Mouse (Mus musculus): ENCODE data around the gene Ugt1a7c. TPM values are rescaled to one million over a fixed set of nuclear protein-coding genes. Genes with fewer than 3 reads are reported as not detected.

Gene Ugt1a7c
- polyA plus RNA-seq, 1 experiment from 2014 or later = 1.1 TPM

- H3K9me3 ChIP-seq (replicated peaks; ENCODE audit: control insufficient read depth, low read length) = no peaks in the 10 kb centered on the region
- H3K27ac ChIP-seq (ENCODE audit: low read length) = no peak overlapping the region
- ATAC-seq (replicated peaks; ENCODE audit: extremely low read depth, insufficient read depth, low FRiP score) = no peak
- H3K4me2 ChIP-seq (ENCODE audit: low read depth, low read length) = no peak overlapping the region
- no peak overlapping the region for H3K4me3 ChIP-seq (ENCODE audit: low read length)
- WGBS = 82% methylated on average over 7 of the region's 7 CpGs
- H3K4me1 ChIP-seq (ENCODE audit: control insufficient read depth, insufficient read depth, low read length) = peaks cover 18% of the 10 kb centered on the region
- H3K9ac ChIP-seq (ENCODE audit: low read length) = no peak overlapping the region
- no peaks in the 10 kb centered on the region for H3K27me3 ChIP-seq (ENCODE audit: control insufficient read depth, insufficient read depth, low read length)
- peaks cover 58% of the 10 kb centered on the region for H3K36me3 ChIP-seq (ENCODE audit: control insufficient read depth, insufficient read depth)
Observed at GRCm38 (mm10) chr1:88261706-88262105, 166.8 kb downstream of the Ugt1a7c start.

- H3K9ac ChIP-seq (ENCODE audit: low read length) = no peak overlapping the region
- H3K27ac ChIP-seq (ENCODE audit: low read length) = no peak overlapping the region
- H3K4me2 ChIP-seq (ENCODE audit: low read depth, low read length) = no peak overlapping the region
- H3K36me3 ChIP-seq (ENCODE audit: control insufficient read depth, insufficient read depth) = peaks cover 63% of the 10 kb centered on the region
- 70% methylated on average over 4 of the region's 4 CpGs for WGBS
- peaks cover 18% of the 10 kb centered on the region for H3K4me1 ChIP-seq (ENCODE audit: control insufficient read depth, insufficient read depth, low read length)
- H3K4me3 ChIP-seq (ENCODE audit: low read length) = no peak overlapping the region
- no peaks in the 10 kb centered on the region for H3K9me3 ChIP-seq (replicated peaks; ENCODE audit: control insufficient read depth, low read length)
- H3K27me3 ChIP-seq (ENCODE audit: control insufficient read depth, insufficient read depth, low read length) = no peaks in the 10 kb centered on the region
- ATAC-seq (replicated peaks; ENCODE audit: extremely low read depth, insufficient read depth, low FRiP score) = peak; percentile 6
Observed at GRCm38 (mm10) chr1:88262255-88262654, 167.4 kb downstream of the Ugt1a7c start.

GRCm38 (mm10) chr1:88262961-88263360, 168.1 kb downstream of the Ugt1a7c start:
- Histone ChIP-seq H3K27ac (ENCODE audit: low read length) (no peak overlapping the region), H3K4me3 (ENCODE audit: low read length) (no peak overlapping the region), H3K36me3 (ENCODE audit: control insufficient read depth, insufficient read depth) (peaks cover 70% of the 10 kb centered on the region), H3K9ac (ENCODE audit: low read length) (no peak overlapping the region), H3K4me1 (ENCODE audit: control insufficient read depth, insufficient read depth, low read length) (peaks cover 18% of the 10 kb centered on the region), H3K27me3 (ENCODE audit: control insufficient read depth, insufficient read depth, low read length) (no peaks in the 10 kb centered on the region), H3K9me3 (replicated peaks; ENCODE audit: control insufficient read depth, low read length) (no peaks in the 10 kb centered on the region), H3K4me2 (ENCODE audit: low read depth, low read length) (no peak overlapping the region)
- 72% methylated on average over 6 of the region's 6 CpGs for WGBS
- ATAC-seq (replicated peaks; ENCODE audit: extremely low read depth, insufficient read depth, low FRiP score) = no peak

GRCm38 (mm10) chr1:88263778-88264177, 168.9 kb downstream of the Ugt1a7c start:
- Histone ChIP-seq H3K4me2 (ENCODE audit: low read depth, low read length) (no peak overlapping the region), H3K36me3 (ENCODE audit: control insufficient read depth, insufficient read depth) (peaks cover 78% of the 10 kb centered on the region), H3K9ac (ENCODE audit: low read length) (no peak overlapping the region), H3K9me3 (replicated peaks; ENCODE audit: control insufficient read depth, low read length) (no peaks in the 10 kb centered on the region), H3K4me3 (ENCODE audit: low read length) (no peak overlapping the region), H3K27ac (ENCODE audit: low read length) (no peak overlapping the region), H3K4me1 (ENCODE audit: control insufficient read depth, insufficient read depth, low read length) (peaks cover 17% of the 10 kb centered on the region), H3K27me3 (ENCODE audit: control insufficient read depth, insufficient read depth, low read length) (no peaks in the 10 kb centered on the region)
- 89% methylated on average over 5 of the region's 5 CpGs for WGBS
- no peak for ATAC-seq (replicated peaks; ENCODE audit: extremely low read depth, insufficient read depth, low FRiP score)

- Histone ChIP-seq H3K4me1 (ENCODE audit: control insufficient read depth, insufficient read depth, low read length) (peaks cover 12% of the 10 kb centered on the region), H3K4me2 (ENCODE audit: low read depth, low read length) (no peak overlapping the region), H3K9me3 (replicated peaks; ENCODE audit: control insufficient read depth, low read length) (no peaks in the 10 kb centered on the region), H3K4me3 (ENCODE audit: low read length) (no peak overlapping the region), H3K36me3 (ENCODE audit: control insufficient read depth, insufficient read depth) (peaks cover 84% of the 10 kb centered on the region), H3K9ac (ENCODE audit: low read length) (no peak overlapping the region), H3K27ac (ENCODE audit: low read length) (no peak overlapping the region), H3K27me3 (ENCODE audit: control insufficient read depth, insufficient read depth, low read length) (no peaks in the 10 kb centered on the region)
- ATAC-seq (replicated peaks; ENCODE audit: extremely low read depth, insufficient read depth, low FRiP score) = no peak
- WGBS = 75% methylated on average over 7 of the region's 7 CpGs
Observed at GRCm38 (mm10) chr1:88264237-88264868, 169.5 kb downstream of the Ugt1a7c start.

- H3K4me3 ChIP-seq (ENCODE audit: low read length) = no peak overlapping the region
- no peak overlapping the region for H3K9ac ChIP-seq (ENCODE audit: low read length)
- H3K27me3 ChIP-seq (ENCODE audit: control insufficient read depth, insufficient read depth, low read length) = no peaks in the 10 kb centered on the region
- ATAC-seq (replicated peaks; ENCODE audit: extremely low read depth, insufficient read depth, low FRiP score) = no peak
- peaks cover 89% of the 10 kb centered on the region for H3K36me3 ChIP-seq (ENCODE audit: control insufficient read depth, insufficient read depth)
- H3K4me2 ChIP-seq (ENCODE audit: low read depth, low read length) = no peak overlapping the region
- H3K4me1 ChIP-seq (ENCODE audit: control insufficient read depth, insufficient read depth, low read length) = peaks cover 7% of the 10 kb centered on the region; the same call in 1 of the 2 replicates
- 69% methylated on average over 4 of the region's 4 CpGs for WGBS
- no peak overlapping the region for H3K27ac ChIP-seq (ENCODE audit: low read length)
- H3K9me3 ChIP-seq (replicated peaks; ENCODE audit: control insufficient read depth, low read length) = no peaks in the 10 kb centered on the region
Observed at GRCm38 (mm10) chr1:88264869-88265240, 170.0 kb downstream of the Ugt1a7c start.

- Histone ChIP-seq H3K4me2 (ENCODE audit: low read depth, low read length) (no peak overlapping the region), H3K9ac (ENCODE audit: low read length) (no peak overlapping the region), H3K4me1 (ENCODE audit: control insufficient read depth, insufficient read depth, low read length) (peaks cover 4% of the 10 kb centered on the region; the same call in 1 of the 2 replicates), H3K27me3 (ENCODE audit: control insufficient read depth, insufficient read depth, low read length) (no peaks in the 10 kb centered on the region), H3K9me3 (replicated peaks; ENCODE audit: control insufficient read depth, low read length) (no peaks in the 10 kb centered on the region), H3K4me3 (ENCODE audit: low read length) (no peak overlapping the region), H3K36me3 (ENCODE audit: control insufficient read depth, insufficient read depth) (peaks cover 89% of the 10 kb centered on the region), H3K27ac (ENCODE audit: low read length) (no peak overlapping the region)
- WGBS = 90% methylated on average over 13 of the region's 13 CpGs
- no peak for ATAC-seq (replicated peaks; ENCODE audit: extremely low read depth, insufficient read depth, low FRiP score)
Observed at GRCm38 (mm10) chr1:88266123-88266522, 171.3 kb downstream of the Ugt1a7c start.

GRCm38 (mm10) chr1:88267489-88267888, 172.6 kb downstream of the Ugt1a7c start:
- no peak overlapping the region for H3K4me2 ChIP-seq (ENCODE audit: low read depth, low read length)
- peaks cover 2% of the 10 kb centered on the region; the same call in 1 of the 2 replicates for H3K4me1 ChIP-seq (ENCODE audit: control insufficient read depth, insufficient read depth, low read length)
- H3K9me3 ChIP-seq (replicated peaks; ENCODE audit: control insufficient read depth, low read length) = no peaks in the 10 kb centered on the region
- no peak overlapping the region for H3K9ac ChIP-seq (ENCODE audit: low read length)
- H3K27ac ChIP-seq (ENCODE audit: low read length) = no peak overlapping the region
- H3K27me3 ChIP-seq (ENCODE audit: control insufficient read depth, insufficient read depth, low read length) = no peaks in the 10 kb centered on the region
- H3K36me3 ChIP-seq (ENCODE audit: control insufficient read depth, insufficient read depth) = peaks cover 87% of the 10 kb centered on the region
- 92% methylated on average over 6 of the region's 6 CpGs for WGBS
- no peak for ATAC-seq (replicated peaks; ENCODE audit: extremely low read depth, insufficient read depth, low FRiP score)
- H3K4me3 ChIP-seq (ENCODE audit: low read length) = no peak overlapping the region

GRCm38 (mm10) chr1:88268070-88268469, 173.2 kb downstream of the Ugt1a7c start:
- WGBS = 84% methylated on average over 6 of the region's 6 CpGs
- Histone ChIP-seq H3K4me1 (ENCODE audit: control insufficient read depth, insufficient read depth, low read length) (no peaks in the 10 kb centered on the region), H3K27me3 (ENCODE audit: control insufficient read depth, insufficient read depth, low read length) (no peaks in the 10 kb centered on the region), H3K9me3 (replicated peaks; ENCODE audit: control insufficient read depth, low read length) (no peaks in the 10 kb centered on the region), H3K4me3 (ENCODE audit: low read length) (no peak overlapping the region), H3K4me2 (ENCODE audit: low read depth, low read length) (no peak overlapping the region), H3K27ac (ENCODE audit: low read length) (no peak overlapping the region), H3K9ac (ENCODE audit: low read length) (no peak overlapping the region), H3K36me3 (ENCODE audit: control insufficient read depth, insufficient read depth) (peaks cover 86% of the 10 kb centered on the region)
- ATAC-seq (replicated peaks; ENCODE audit: extremely low read depth, insufficient read depth, low FRiP score) = no peak
